Mouse (Mus musculus) thymus, adult 2 months (tissue): ENCODE measurements around the gene Gm7102.

Experiments used
- CTCF ChIP-seq: fragments of 200-500 bp; IDR thresholded peaks from 2 replicates; pipeline ENCODE4 v1.5.1; 2012; ENCODE audit warnings: mild to moderate bottlenecking, control low read depth, low read length, moderate library complexity, borderline replicate concordance; ENCODE audit not compliant: control insufficient read depth, poor library complexity, insufficient read depth; ENCODE audit errors: extremely low read depth
- POLR2A ChIP-seq: fragments of 200-500 bp; IDR thresholded peaks from 2 replicates; pipeline ENCODE4 v1.6.1; 2012; ENCODE audit warnings: mild to moderate bottlenecking, low read length, control low read depth, moderate library complexity; ENCODE audit not compliant: control insufficient read depth, poor library complexity, insufficient read depth; ENCODE audit errors: extremely low read depth

DNA sequence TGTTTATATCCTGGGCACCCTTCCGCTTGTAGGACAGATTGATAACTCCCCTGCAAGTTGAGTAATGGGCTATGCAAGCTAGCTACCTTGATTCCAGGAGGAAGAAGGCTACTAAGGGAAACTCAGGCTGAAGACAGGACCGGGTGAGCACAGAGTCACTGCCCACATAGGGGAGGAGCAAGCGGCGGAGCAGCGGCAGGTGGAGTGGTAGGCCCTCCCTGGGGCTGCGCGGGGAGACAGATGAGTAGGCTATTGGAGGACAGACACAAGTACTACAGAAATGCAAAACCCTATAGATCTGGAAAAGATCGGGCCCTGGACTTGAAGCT is 24.8 kb downstream of the Gm7102 start:
- TF ChIP-seq POLR2A, result no peak
- TF ChIP-seq CTCF, result no peak
